Mouse (Mus musculus) ES-Bruce4 (cell line): ENCODE results near the gene Lrmda. TPM values are rescaled to one million over a fixed set of nuclear protein-coding genes. Genes with fewer than 3 reads are reported as not detected.

Experiments
- H3K27ac ChIP-seq: 2 replicates; pipeline ENCODE4 v1.5.1; 2012; ENCODE audit warnings: low read length, inconsistent platforms; ENCODE audit not compliant: insufficient read depth
- H3K27me3 ChIP-seq: 2 replicates; pipeline ENCODE4 v1.6.1; 2012; ENCODE audit warnings: mild to moderate bottlenecking, low read length, inconsistent platforms; ENCODE audit not compliant: control insufficient read depth, poor library complexity, insufficient read depth, severe bottlenecking
- H3K36me3 ChIP-seq: 2 replicates; pipeline ENCODE4 v1.6.1; 2012; ENCODE audit warnings: inconsistent platforms, mild to moderate bottlenecking, low read length, moderate library complexity; ENCODE audit not compliant: control insufficient read depth, poor library complexity, insufficient read depth, severe bottlenecking
- H3K4me1 ChIP-seq: one replicate; pipeline ENCODE4 v1.8.1; 2011; ENCODE audit warnings: low read length; ENCODE audit not compliant: control insufficient read depth, insufficient read depth
- H3K4me3 ChIP-seq: 2 replicates; pipeline ENCODE4 v1.5.1; 2011; ENCODE audit warnings: low read depth, mild to moderate bottlenecking, low read length
- H3K9ac ChIP-seq: 2 replicates; pipeline ENCODE4 v1.6.1; 2012; ENCODE audit warnings: low read depth, mild to moderate bottlenecking, inconsistent platforms; ENCODE audit not compliant: poor library complexity, severe bottlenecking
- H3K9me3 ChIP-seq: replicated peaks from 2 replicates; pipeline ENCODE4 v1.6.1; 2012; ENCODE audit warnings: mild to moderate bottlenecking, low read length, inconsistent platforms; ENCODE audit not compliant: control insufficient read depth, poor library complexity, insufficient read depth, severe bottlenecking
- CTCF ChIP-seq: IDR thresholded peaks from one replicate; pipeline ENCODE4 v1.8.1; 2011; ENCODE audit warnings: low read depth, low read length
- EP300 ChIP-seq: IDR thresholded peaks from 2 replicates; pipeline ENCODE4 v1.6.1; 2011; ENCODE audit warnings: low read depth, low read length; ENCODE audit not compliant: insufficient read depth
- POLR2A ChIP-seq: IDR thresholded peaks from one replicate; pipeline ENCODE4 v1.8.1; 2011; ENCODE audit warnings: low read length; ENCODE audit not compliant: insufficient read depth
- polyA plus RNA-seq: library from polyadenylated mRNA; stranded (reverse); fragments of >200 nt; gene quantifications from 2 replicates; pipeline ENCODE4 v1.2.4, GENCODE M21; 2011; ENCODE audit warnings: low read depth; ENCODE audit not compliant: missing spikeins, insufficient read depth, insufficient read length

Gene Lrmda
- not detected in 2 replicates for polyA plus RNA-seq

- peak within 1 kb of the TSS; percentile 1; the same call in 1 of the 2 replicates for H3K9ac ChIP-seq
- TF ChIP-seq POLR2A (no peak), CTCF (no peak), EP300 (no peak)
- peak within 1 kb of the TSS; percentile 64 for H3K4me3 ChIP-seq
- no peaks in the 10 kb centered on the region for H3K9me3 ChIP-seq
- H3K27me3 ChIP-seq = no peaks in the 10 kb centered on the region
- no peaks in the 10 kb centered on the region for H3K36me3 ChIP-seq
- H3K27ac ChIP-seq = no peak within 1 kb of the TSS
- H3K4me1 ChIP-seq = no peaks in the 10 kb centered on the region
These were observed at the start of gene Lrmda for GRCm38 (mm10) chr14:22019252-22019948. TSS of gene Lrmda (plus strand) at chr14:22019712.

- peak; percentile 74 for TF ChIP-seq CTCF
- no peak for TF ChIP-seq EP300
- peaks cover 30% of the 10 kb centered on the region for H3K27me3 ChIP-seq
- H3K9ac ChIP-seq = no peak overlapping the region
- H3K4me3 ChIP-seq = no peak overlapping the region
- no peaks in the 10 kb centered on the region; the same call in 1 of the 2 replicates for H3K9me3 ChIP-seq
- no peaks in the 10 kb centered on the region for H3K4me1 ChIP-seq
- H3K27ac ChIP-seq = no peak overlapping the region
- H3K36me3 ChIP-seq = no peaks in the 10 kb centered on the region
These were observed 38.0 kb upstream of the Lrmda start for GRCm38 (mm10) chr14:21981462-21981861.

GRCm38 (mm10) chr14:21982096-21982591 is 37.4 kb upstream of the Lrmda start:
- H3K27me3 ChIP-seq = peaks cover 37% of the 10 kb centered on the region
- no peaks in the 10 kb centered on the region for H3K36me3 ChIP-seq
- no peak for TF ChIP-seq POLR2A
- no peak for TF ChIP-seq EP300
- no peak for TF ChIP-seq CTCF
- H3K27ac ChIP-seq = no peak overlapping the region
- H3K9me3 ChIP-seq = no peaks in the 10 kb centered on the region; the same call in 1 of the 2 replicates
- no peaks in the 10 kb centered on the region for H3K4me1 ChIP-seq
- H3K4me3 ChIP-seq = no peak overlapping the region
- H3K9ac ChIP-seq = no peak overlapping the region

- H3K9ac ChIP-seq = no peak overlapping the region
- H3K4me1 ChIP-seq = no peaks in the 10 kb centered on the region
- TF ChIP-seq EP300 (no peak), POLR2A (no peak), CTCF (no peak)
- no peaks in the 10 kb centered on the region for H3K9me3 ChIP-seq
- H3K27me3 ChIP-seq = peaks cover 43% of the 10 kb centered on the region
- H3K36me3 ChIP-seq = no peaks in the 10 kb centered on the region
- H3K27ac ChIP-seq = no peak overlapping the region
- peak overlapping the region; percentile 26 for H3K4me3 ChIP-seq
These were observed 36.8 kb upstream of the Lrmda start for GRCm38 (mm10) chr14:21982592-21983310.

- no peak for TF ChIP-seq POLR2A
- no peak for TF ChIP-seq CTCF
- TF ChIP-seq EP300 = no peak
- Histone ChIP-seq H3K9ac (no peak overlapping the region), H3K36me3 (no peaks in the 10 kb centered on the region), H3K27ac (no peak overlapping the region), H3K27me3 (peaks cover 45% of the 10 kb centered on the region), H3K4me1 (no peaks in the 10 kb centered on the region), H3K4me3 (no peak overlapping the region), H3K9me3 (no peaks in the 10 kb centered on the region)
These were observed 36.1 kb upstream of the Lrmda start for GRCm38 (mm10) chr14:21983311-21983949.
